Mouse (Mus musculus): Measurements from ENCODE around the gene Glra1. TPM values are rescaled to one million over a fixed set of nuclear protein-coding genes. Genes with fewer than 3 reads are reported as not detected.

Gene Glra1
- polyA plus RNA-seq, 1 experiment from 2014 or later: not detected

GRCm38 (mm10) chr11:55465177-55465576 is 142.8 kb downstream of the Glra1 start:
- Histone ChIP-seq H3K36me3 (ENCODE audit: control insufficient read depth, insufficient read depth) (no peaks in the 10 kb centered on the region), H3K27me3 (replicated peaks; ENCODE audit: control insufficient read depth, insufficient read depth, low read length) (no peaks in the 10 kb centered on the region), H3K9me3 (ENCODE audit: control insufficient read depth) (no peaks in the 10 kb centered on the region), H3K9ac (ENCODE audit: low read depth, low read length) (no peak overlapping the region), H3K4me2 (replicated peaks; ENCODE audit: low read depth) (peak overlapping the region; percentile 30; the same call in 1 of the 2 replicates), H3K4me3 (ENCODE audit: low read depth, low read length) (no peak overlapping the region), H3K27ac (ENCODE audit: low read depth, low read length) (peak overlapping the region; percentile 71), H3K4me1 (replicated peaks; ENCODE audit: control insufficient read depth, insufficient read depth, low read length) (peaks cover 7% of the 10 kb centered on the region; the same call in 1 of the 2 replicates)
- 42% methylated on average over 3 of the region's 3 CpGs for WGBS
- no peak for ATAC-seq
- no peak for TF ChIP-seq CTCF (IDR thresholded peaks at IDR 0.05; ENCODE audit: low read depth)

GRCm38 (mm10) chr11:55464707-55465106 is 143.3 kb downstream of the Glra1 start:
- H3K4me1 ChIP-seq (replicated peaks; ENCODE audit: control insufficient read depth, insufficient read depth, low read length): peaks cover 7% of the 10 kb centered on the region; the same call in 1 of the 2 replicates
- H3K4me2 ChIP-seq (replicated peaks; ENCODE audit: low read depth): peak overlapping the region; percentile 30; the same call in 1 of the 2 replicates
- H3K4me3 ChIP-seq (ENCODE audit: low read depth, low read length): no peak overlapping the region
- no peaks in the 10 kb centered on the region for H3K27me3 ChIP-seq (replicated peaks; ENCODE audit: control insufficient read depth, insufficient read depth, low read length)
- 39% methylated on average over 10 of the region's 10 CpGs for WGBS
- no peaks in the 10 kb centered on the region for H3K36me3 ChIP-seq (ENCODE audit: control insufficient read depth, insufficient read depth)
- no peak overlapping the region for H3K9ac ChIP-seq (ENCODE audit: low read depth, low read length)
- ATAC-seq: no peak
- no peak for TF ChIP-seq CTCF (IDR thresholded peaks at IDR 0.05; ENCODE audit: low read depth)
- H3K27ac ChIP-seq (ENCODE audit: low read depth, low read length): peak overlapping the region; percentile 71
- H3K9me3 ChIP-seq (ENCODE audit: control insufficient read depth): no peaks in the 10 kb centered on the region

Small RNA genes lying within 50 kb of the gene (microRNA-seq; reads per million reads assigned to microRNA genes)
- gene Mir7652: not detected

Other genes with a start within 250 kb of the Glra1 start
- 931 and 943 TPM in 2 replicates for gene Sparc, start 185.0 kb downstream of the Glra1 start, polyA plus RNA-seq (2015; fragmentation: Nextera tagmentation; extraction: Ambion mirVana)
- 637 and 641 TPM in 2 replicates for gene Atox1, start 147.0 kb downstream of the Glra1 start, polyA plus RNA-seq (2015; fragmentation: Nextera tagmentation; extraction: Ambion mirVana)
- 41.0 and 43.6 TPM in 2 replicates for gene G3bp1, start 138.5 kb downstream of the Glra1 start, polyA plus RNA-seq (2015; fragmentation: Nextera tagmentation; extraction: Ambion mirVana)